Mouse (Mus musculus): ENCODE results near the gene Ankle1.
A peak's percentile ranks its signal among the peaks of the same experiment; 100 is the strongest.

The Ankle1 gene

DNA sequence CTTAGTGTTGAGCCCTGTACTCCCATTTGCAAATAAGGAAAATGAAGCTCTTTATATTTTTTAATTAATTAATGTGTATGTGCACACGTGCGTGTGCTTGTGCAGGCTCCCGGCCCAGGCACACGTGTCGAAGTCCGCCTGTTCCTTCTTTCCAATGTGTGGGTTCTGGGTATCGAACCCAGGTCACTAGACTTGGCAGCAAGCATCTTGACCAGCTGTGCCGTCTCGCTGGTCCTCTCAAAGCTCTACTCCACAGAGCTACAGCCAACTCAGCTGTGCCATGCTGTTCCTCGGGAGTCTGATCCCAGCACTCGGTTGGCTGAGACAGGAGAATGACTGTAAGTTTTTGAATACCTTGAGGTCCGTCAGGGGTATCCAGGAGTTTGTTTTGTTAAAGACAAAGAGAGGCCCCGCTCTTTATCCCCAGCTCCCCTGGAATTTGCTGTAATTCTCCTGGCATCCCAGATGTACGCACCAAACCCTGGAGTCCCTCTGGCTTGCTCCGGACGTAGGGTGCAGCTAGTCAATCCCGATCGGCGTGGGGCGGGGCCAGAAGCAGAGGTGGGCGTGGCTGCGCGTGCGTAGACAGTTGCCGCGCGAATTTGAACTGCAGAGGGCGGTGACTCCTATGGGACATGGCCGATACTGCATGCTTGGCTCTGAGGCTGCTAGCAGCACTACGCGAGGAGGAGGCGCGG is at the start of gene Ankle1:
Gene Ankle1 (plus strand): TSS at position 610 of the 698 bp plus-strand sequence.
- ATAC-seq (ENCODE audit: insufficient number of reproducible peaks, low FRiP score, low TSS enrichment), result peak; percentile 64

DNA sequence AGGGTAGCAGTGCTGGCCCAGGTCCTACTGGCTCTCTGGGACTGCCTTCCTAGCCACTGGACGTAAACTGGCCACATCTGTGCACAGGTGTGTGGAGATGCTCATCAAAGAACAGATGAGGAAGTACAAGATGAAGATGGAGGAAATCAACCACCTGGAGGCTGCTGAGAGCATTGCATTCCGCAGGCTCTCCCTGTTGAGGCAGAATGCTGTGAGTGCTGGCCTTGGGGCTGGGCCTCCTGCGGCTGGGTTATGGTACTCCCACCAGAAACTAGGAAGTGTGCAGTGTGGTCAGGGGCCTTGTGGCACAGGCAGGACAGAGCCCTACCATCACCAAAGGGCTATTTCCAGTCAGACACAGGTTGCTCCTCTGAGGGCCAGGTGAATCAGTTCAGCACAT is 47.8 kb upstream of the Ankle1 start:
- ATAC-seq (ENCODE audit: insufficient number of reproducible peaks, low FRiP score, low TSS enrichment), result no peak

DNA sequence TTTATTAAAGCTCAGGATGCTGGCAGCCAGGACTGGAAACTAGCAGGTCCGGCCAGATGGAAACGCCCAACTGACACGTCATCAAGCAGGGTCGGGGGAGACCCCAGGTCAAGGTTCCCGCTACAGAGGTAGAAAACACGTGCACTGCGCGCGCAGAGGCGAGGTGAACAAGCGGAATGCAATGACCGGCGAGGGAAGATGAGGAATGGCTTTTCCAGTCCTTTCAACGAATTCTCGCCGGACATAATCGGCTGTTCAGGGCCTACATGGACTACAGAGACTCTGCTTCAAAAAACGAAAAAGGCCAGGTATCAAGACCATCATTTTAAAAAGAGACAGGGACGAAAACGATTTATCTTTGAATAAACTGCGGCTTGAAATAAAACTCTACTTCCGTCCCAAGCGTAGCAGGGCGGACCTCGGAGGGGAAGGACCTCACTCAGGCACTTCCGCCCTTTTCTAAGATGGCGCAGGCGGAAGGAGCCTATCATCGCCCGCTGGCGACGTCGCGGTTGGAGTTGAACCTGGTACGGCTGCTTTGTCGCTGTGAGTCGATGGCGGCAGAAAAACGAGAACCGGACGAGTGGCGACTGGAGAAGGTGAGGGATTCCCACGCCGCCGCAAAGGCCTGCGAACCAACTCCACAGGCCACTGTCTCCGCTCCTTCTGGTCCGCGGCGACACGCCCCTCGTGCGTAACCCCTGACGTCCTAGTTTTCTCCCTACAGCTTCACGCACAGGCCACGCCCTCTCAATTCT is 38.9 kb upstream of the Ankle1 start, which contains the start of gene Use1:
Gene Use1 (plus strand): TSS at position 78 of the 758 bp plus-strand sequence.
- ATAC-seq (ENCODE audit: insufficient number of reproducible peaks, low FRiP score, low TSS enrichment), result peak; percentile 69

- ATAC-seq (ENCODE audit: insufficient number of reproducible peaks, low FRiP score, low TSS enrichment), result no peak
These were observed 38.2 kb upstream of the Ankle1 start for GRCm38 (mm10) chr8:71367529-71368176.

- ATAC-seq (ENCODE audit: insufficient number of reproducible peaks, low FRiP score, low TSS enrichment), result no peak
These were observed 37.4 kb upstream of the Ankle1 start for GRCm38 (mm10) chr8:71368366-71368765.

- no peak for ATAC-seq (ENCODE audit: insufficient number of reproducible peaks, low FRiP score, low TSS enrichment)
These were observed 36.6 kb upstream of the Ankle1 start for GRCm38 (mm10) chr8:71369040-71369718.

DNA sequence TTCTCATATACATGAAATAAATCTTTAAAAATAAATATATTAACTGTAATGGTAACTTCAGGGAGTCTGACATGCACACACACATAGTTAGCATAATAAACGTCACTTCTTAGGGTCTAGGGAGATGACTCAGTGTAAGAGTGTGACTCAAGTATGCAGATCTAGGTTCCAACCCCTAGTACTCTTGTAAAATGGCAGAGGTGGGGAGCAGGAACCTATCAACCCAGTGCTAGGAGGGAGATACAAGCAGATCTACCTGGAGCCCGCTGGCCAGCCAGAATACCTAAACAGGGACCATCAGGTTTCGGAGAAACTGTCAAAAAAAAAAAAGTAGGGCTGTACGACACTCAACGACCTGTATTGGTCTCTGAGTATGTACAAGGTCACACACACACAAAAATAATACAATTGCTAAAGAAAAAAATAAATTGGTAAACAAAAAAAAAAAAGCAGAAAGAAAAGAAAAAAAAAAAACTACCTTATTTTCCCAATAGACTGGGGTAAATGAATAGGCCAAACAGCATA is 35.0 kb upstream of the Ankle1 start:
- ATAC-seq (ENCODE audit: insufficient number of reproducible peaks, low FRiP score, low TSS enrichment), result no peak

DNA sequence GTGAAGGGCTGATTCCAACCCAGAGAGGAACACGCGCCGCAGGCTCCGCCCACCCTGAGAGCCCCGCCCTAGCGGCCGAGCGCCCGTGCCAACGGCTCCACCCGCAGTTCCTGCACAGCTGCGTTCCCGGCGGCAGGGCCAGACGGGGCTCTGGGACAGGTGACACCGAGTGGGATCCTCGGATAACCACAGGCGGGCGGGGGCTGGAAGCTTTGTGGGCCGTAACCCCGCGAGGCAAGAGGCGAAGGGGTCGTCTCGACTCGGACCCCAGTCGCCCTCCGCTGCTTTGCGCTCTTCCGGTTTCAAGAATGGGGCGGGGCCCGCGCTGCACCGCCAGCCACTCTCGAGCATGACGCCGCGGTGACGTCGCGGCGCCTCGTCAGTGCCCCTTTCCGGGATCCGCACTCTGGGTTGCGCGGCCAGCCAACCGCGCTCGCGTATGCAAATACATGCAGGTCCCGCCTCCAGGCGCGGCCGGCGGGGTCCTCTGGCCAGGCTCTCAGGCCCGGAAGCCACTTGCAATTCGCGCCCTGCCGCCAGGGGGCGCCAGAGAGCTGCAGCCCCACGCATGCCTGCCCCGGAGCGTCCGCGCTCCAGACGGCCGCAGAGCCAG is 34.5 kb upstream of the Ankle1 start, which contains the start of gene Ocel1:
Gene Ocel1 (plus strand): TSS at position 63 of the 613 bp plus-strand sequence.
- peak; percentile 78 for ATAC-seq (ENCODE audit: insufficient number of reproducible peaks, low FRiP score, low TSS enrichment)

- ATAC-seq (ENCODE audit: insufficient number of reproducible peaks, low FRiP score, low TSS enrichment), result no peak
These were observed 33.4 kb upstream of the Ankle1 start for GRCm38 (mm10) chr8:71372427-71372826.

GRCm38 (mm10) chr8:71373000-71373399 is 32.8 kb upstream of the Ankle1 start:
- ATAC-seq (ENCODE audit: insufficient number of reproducible peaks, low FRiP score, low TSS enrichment), result no peak

- no peak for ATAC-seq (ENCODE audit: insufficient number of reproducible peaks, low FRiP score, low TSS enrichment)
These were observed 31.1 kb upstream of the Ankle1 start for GRCm38 (mm10) chr8:71374616-71375206.

DNA sequence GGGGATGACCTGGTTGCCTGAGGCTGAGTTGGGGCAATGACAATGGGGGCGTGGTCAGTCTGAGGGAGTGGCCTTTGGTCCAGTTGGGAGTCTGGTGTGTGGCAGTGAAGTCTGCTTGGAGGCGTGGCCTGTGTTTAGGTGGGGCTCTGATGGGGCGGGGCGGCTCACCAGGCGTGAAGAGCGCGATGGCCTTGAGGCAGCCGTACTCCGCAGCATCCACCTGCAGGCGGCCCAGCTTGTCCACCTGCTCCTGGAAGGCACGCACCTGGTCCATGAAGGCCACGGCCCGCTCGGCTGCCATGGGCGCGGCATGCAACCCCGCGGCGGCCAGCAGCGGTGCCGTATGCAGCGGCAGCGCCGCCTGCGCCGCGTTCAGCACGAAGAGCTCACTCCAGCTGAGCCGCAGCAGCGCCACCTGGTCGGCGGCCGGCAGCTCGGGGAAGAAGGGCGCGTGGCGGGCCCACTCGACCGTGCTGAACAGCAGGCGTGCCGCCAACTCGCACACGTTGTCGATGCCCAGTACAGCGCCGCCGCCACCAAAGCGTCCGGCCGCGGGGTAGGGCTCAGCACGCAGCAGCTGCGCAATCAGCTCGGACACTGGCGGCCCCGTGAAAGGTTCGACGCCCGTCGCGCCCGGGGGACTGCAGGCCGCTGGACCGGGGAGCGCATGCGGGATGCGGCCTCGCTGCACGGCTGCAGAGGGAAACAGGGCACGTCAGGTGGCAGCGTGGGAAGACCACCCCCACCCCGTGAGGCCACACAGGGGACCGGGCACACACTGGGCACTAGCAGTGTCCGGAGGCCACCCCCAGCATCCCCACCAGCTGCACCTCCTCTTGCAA is 30.0 kb upstream of the Ankle1 start:
- ATAC-seq (ENCODE audit: insufficient number of reproducible peaks, low FRiP score, low TSS enrichment), result peak; percentile 3; the same call in 1 of the 2 replicates

GRCm38 (mm10) chr8:71376423-71377030 is 29.3 kb upstream of the Ankle1 start:
- no peak for ATAC-seq (ENCODE audit: insufficient number of reproducible peaks, low FRiP score, low TSS enrichment)

DNA sequence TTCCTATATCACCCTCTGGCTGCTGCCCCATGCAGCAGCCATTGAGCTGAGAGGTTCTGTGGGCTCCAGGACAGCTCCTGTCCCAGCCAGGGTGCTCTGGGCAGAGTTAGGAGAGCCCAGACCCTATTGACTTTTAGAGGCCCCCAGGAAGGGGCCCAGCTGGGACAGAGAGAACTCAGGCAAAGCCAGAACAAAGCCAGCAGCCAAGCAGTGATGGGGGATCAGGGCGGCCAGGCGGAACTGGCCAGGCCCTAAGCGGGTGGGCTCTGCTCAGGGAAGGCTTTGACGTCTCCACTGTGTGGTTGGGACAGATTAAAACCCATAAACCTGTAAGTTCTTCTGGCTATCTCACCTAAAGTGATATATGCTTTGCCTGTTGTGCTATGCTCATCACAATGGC is 26.8 kb upstream of the Ankle1 start:
- ATAC-seq (ENCODE audit: insufficient number of reproducible peaks, low FRiP score, low TSS enrichment), result no peak

DNA sequence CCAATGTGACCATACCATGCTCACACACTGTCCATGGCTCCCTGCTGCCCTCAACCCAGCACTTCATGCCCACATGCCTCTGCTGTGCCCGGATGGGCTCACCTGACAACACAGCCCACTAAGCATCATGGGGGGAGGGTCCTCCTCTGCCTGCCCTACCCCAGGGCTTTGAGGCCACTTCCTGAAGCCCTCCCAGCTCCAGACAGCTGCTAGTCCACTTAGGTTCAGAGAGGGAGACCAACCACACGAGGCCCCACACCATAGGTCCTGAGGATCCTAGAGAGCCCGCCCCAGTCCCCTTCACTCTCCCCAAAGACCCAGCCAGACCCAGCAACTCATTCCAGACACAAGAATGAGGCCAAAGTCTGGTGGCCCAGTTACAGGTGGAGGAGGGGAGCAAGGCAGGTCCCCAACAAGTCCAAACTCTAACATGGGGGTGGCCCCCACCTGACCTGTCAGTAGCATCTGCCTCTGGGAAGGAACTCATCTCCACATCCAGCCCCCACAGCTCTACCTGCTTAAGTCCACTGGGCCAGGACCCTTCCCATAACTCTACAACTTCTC is 26.2 kb upstream of the Ankle1 start:
- no peak for ATAC-seq (ENCODE audit: insufficient number of reproducible peaks, low FRiP score, low TSS enrichment)

- ATAC-seq (ENCODE audit: insufficient number of reproducible peaks, low FRiP score, low TSS enrichment), result no peak
These were observed 25.3 kb upstream of the Ankle1 start for GRCm38 (mm10) chr8:71380178-71381171.

All from cerebellum, adult (tissue).